Mouse (Mus musculus): ENCODE data around the gene Gm42906. TPM values are rescaled to one million over a fixed set of nuclear protein-coding genes. Genes with fewer than 3 reads are reported as not detected.
A peak's percentile ranks its signal among the peaks of the same experiment; 100 is the strongest.

Gm42906 gene
- total RNA-seq, 1 experiment: not detected

- H3K9ac ChIP-seq (ENCODE audit: insufficient read depth, low read depth, low read length, poor library complexity, severe bottlenecking): no peak overlapping the region
- no peak overlapping the region for H3K27ac ChIP-seq (ENCODE audit: insufficient read depth, low read depth, low read length, poor library complexity, severe bottlenecking)
- no peak for DNase-seq (ENCODE audit: low read depth, low spot score)
- H3K9me3 ChIP-seq (ENCODE audit: control insufficient read depth, insufficient read depth, low read depth, low read length): no peaks in the 10 kb centered on the region
- no peaks in the 10 kb centered on the region for H3K4me1 ChIP-seq (ENCODE audit: control insufficient read depth in 2 of 2, insufficient read depth in 2 of 2, low read length in 2 of 2, poor library complexity in 1 of 2)
- no peak for TF ChIP-seq ZC3H11A (IDR thresholded peaks at IDR 0.05; ENCODE audit: borderline replicate concordance, low read depth, low read length)
- no peak for TF ChIP-seq ZNF384 (IDR thresholded peaks at IDR 0.05; ENCODE audit: low read depth, low read length)
- no peak for TF ChIP-seq CHD2 (IDR thresholded peaks at IDR 0.05; ENCODE audit: low read depth, low read length)
- TF ChIP-seq MAFK (IDR thresholded peaks at IDR 0.05; ENCODE audit: insufficient read depth, low read depth, low read length): no peak
- no peak for TF ChIP-seq HCFC1 (IDR thresholded peaks at IDR 0.05; ENCODE audit: borderline replicate concordance, insufficient read depth, low read length)
- in situ Hi-C loops (cut with MboI; ENCODE audit: low sequenced_read_pairs in 2 of 2, unreplicated experiment in 2 of 2): no loop called here
- no peaks in the 10 kb centered on the region for H3K36me3 ChIP-seq (ENCODE audit: control insufficient read depth, insufficient read depth, low read length, poor library complexity, severe bottlenecking)
- no peak overlapping the region for H3K4me3 ChIP-seq (ENCODE audit: insufficient read depth in 1 of 2, low read depth in 1 of 2, low read length in 2 of 2, poor library complexity in 1 of 2, severe bottlenecking in 1 of 2)
Measured at GRCm38 (mm10) chr5:151164815-151165214, 263.1 kb downstream of the Gm42906 start.

- Histone ChIP-seq H3K27ac (ENCODE audit: insufficient read depth, low read depth, low read length, poor library complexity, severe bottlenecking) (no peak overlapping the region), H3K4me3 (ENCODE audit: insufficient read depth in 1 of 2, low read depth in 1 of 2, low read length in 2 of 2, poor library complexity in 1 of 2, severe bottlenecking in 1 of 2) (no peak overlapping the region), H3K4me1 (ENCODE audit: control insufficient read depth in 2 of 2, insufficient read depth in 2 of 2, low read length in 2 of 2, poor library complexity in 1 of 2) (no peaks in the 10 kb centered on the region), H3K9me3 (ENCODE audit: control insufficient read depth, insufficient read depth, low read depth, low read length) (no peaks in the 10 kb centered on the region), H3K9ac (ENCODE audit: insufficient read depth, low read depth, low read length, poor library complexity, severe bottlenecking) (no peak overlapping the region), H3K36me3 (ENCODE audit: control insufficient read depth, insufficient read depth, low read length, poor library complexity, severe bottlenecking) (no peaks in the 10 kb centered on the region)
- TF ChIP-seq ZNF384 (IDR thresholded peaks at IDR 0.05; ENCODE audit: low read depth, low read length): no peak
- TF ChIP-seq HCFC1 (IDR thresholded peaks at IDR 0.05; ENCODE audit: borderline replicate concordance, insufficient read depth, low read length): no peak
- TF ChIP-seq MAFK (IDR thresholded peaks at IDR 0.05; ENCODE audit: insufficient read depth, low read depth, low read length): no peak
- no peak for TF ChIP-seq ZC3H11A (IDR thresholded peaks at IDR 0.05; ENCODE audit: borderline replicate concordance, low read depth, low read length)
- no peak for DNase-seq (ENCODE audit: low read depth, low spot score)
- in situ Hi-C loops (cut with MboI; ENCODE audit: low sequenced_read_pairs in 2 of 2, unreplicated experiment in 2 of 2): no loop called here
Measured at GRCm38 (mm10) chr5:151162642-151163041, 265.3 kb downstream of the Gm42906 start.

- in situ Hi-C loops (cut with MboI; ENCODE audit: low sequenced_read_pairs in 2 of 2, unreplicated experiment in 2 of 2): no loop called here
- no peak overlapping the region for H3K9ac ChIP-seq (ENCODE audit: insufficient read depth, low read depth, low read length, poor library complexity, severe bottlenecking)
- peaks cover 3 to 8% of the 10 kb centered on the region in 2 experiments; a peak in 1 of 4 replicates for H3K4me1 ChIP-seq (ENCODE audit: control insufficient read depth in 2 of 2, insufficient read depth in 2 of 2, low read length in 2 of 2, poor library complexity in 1 of 2)
- H3K27ac ChIP-seq (ENCODE audit: insufficient read depth, low read depth, low read length, poor library complexity, severe bottlenecking): no peak overlapping the region
- no peaks in the 10 kb centered on the region for H3K36me3 ChIP-seq (ENCODE audit: control insufficient read depth, insufficient read depth, low read length, poor library complexity, severe bottlenecking)
- TF ChIP-seq CHD2 (IDR thresholded peaks at IDR 0.05; ENCODE audit: low read depth, low read length) (no peak), ZC3H11A (IDR thresholded peaks at IDR 0.05; ENCODE audit: borderline replicate concordance, low read depth, low read length) (no peak), HCFC1 (IDR thresholded peaks at IDR 0.05; ENCODE audit: borderline replicate concordance, insufficient read depth, low read length) (no peak), ZNF384 (IDR thresholded peaks at IDR 0.05; ENCODE audit: low read depth, low read length) (no peak), MAFK (IDR thresholded peaks at IDR 0.05; ENCODE audit: insufficient read depth, low read depth, low read length) (no peak)
- H3K9me3 ChIP-seq (ENCODE audit: control insufficient read depth, insufficient read depth, low read depth, low read length): no peaks in the 10 kb centered on the region
- no peak overlapping the region for H3K4me3 ChIP-seq (ENCODE audit: insufficient read depth in 1 of 2, low read depth in 1 of 2, low read length in 2 of 2, poor library complexity in 1 of 2, severe bottlenecking in 1 of 2)
- no peak for DNase-seq (ENCODE audit: low read depth, low spot score)
Measured at GRCm38 (mm10) chr5:151155247-151155646, 272.7 kb downstream of the Gm42906 start.

GRCm38 (mm10) chr5:151154780-151155179, 273.2 kb downstream of the Gm42906 start:
- TF ChIP-seq CHD2 (IDR thresholded peaks at IDR 0.05; ENCODE audit: low read depth, low read length) (no peak), HCFC1 (IDR thresholded peaks at IDR 0.05; ENCODE audit: borderline replicate concordance, insufficient read depth, low read length) (no peak), ZC3H11A (IDR thresholded peaks at IDR 0.05; ENCODE audit: borderline replicate concordance, low read depth, low read length) (no peak), MAFK (IDR thresholded peaks at IDR 0.05; ENCODE audit: insufficient read depth, low read depth, low read length) (no peak)
- Histone ChIP-seq H3K27ac (ENCODE audit: insufficient read depth, low read depth, low read length, poor library complexity, severe bottlenecking) (no peak overlapping the region), H3K36me3 (ENCODE audit: control insufficient read depth, insufficient read depth, low read length, poor library complexity, severe bottlenecking) (no peaks in the 10 kb centered on the region), H3K4me1 (ENCODE audit: control insufficient read depth in 2 of 2, insufficient read depth in 2 of 2, low read length in 2 of 2, poor library complexity in 1 of 2) (peaks cover 3 to 8% of the 10 kb centered on the region in 2 experiments; a peak in 1 of 4 replicates), H3K4me3 (ENCODE audit: insufficient read depth in 1 of 2, low read depth in 1 of 2, low read length in 2 of 2, poor library complexity in 1 of 2, severe bottlenecking in 1 of 2) (no peak overlapping the region), H3K9me3 (ENCODE audit: control insufficient read depth, insufficient read depth, low read depth, low read length) (no peaks in the 10 kb centered on the region), H3K9ac (ENCODE audit: insufficient read depth, low read depth, low read length, poor library complexity, severe bottlenecking) (no peak overlapping the region)
- in situ Hi-C loops (cut with MboI; ENCODE audit: low sequenced_read_pairs in 2 of 2, unreplicated experiment in 2 of 2): no loop called here
- DNase-seq (ENCODE audit: low read depth, low spot score): peak; percentile 25

- peaks cover 3 to 8% of the 10 kb centered on the region in 2 experiments; a peak in 1 of 4 replicates for H3K4me1 ChIP-seq (ENCODE audit: control insufficient read depth in 2 of 2, insufficient read depth in 2 of 2, low read length in 2 of 2, poor library complexity in 1 of 2)
Measured at GRCm38 (mm10) chr5:151154030-151154429, 273.9 kb downstream of the Gm42906 start.

More at GRCm38 (mm10) chr5:151154030-151154429, 273.9 kb downstream of the Gm42906 start:
- TF ChIP-seq HCFC1 (IDR thresholded peaks at IDR 0.05; ENCODE audit: borderline replicate concordance, insufficient read depth, low read length) (no peak), ZNF384 (IDR thresholded peaks at IDR 0.05; ENCODE audit: low read depth, low read length) (no peak), CHD2 (IDR thresholded peaks at IDR 0.05; ENCODE audit: low read depth, low read length) (no peak), ZC3H11A (IDR thresholded peaks at IDR 0.05; ENCODE audit: borderline replicate concordance, low read depth, low read length) (no peak)
- H3K9ac ChIP-seq (ENCODE audit: insufficient read depth, low read depth, low read length, poor library complexity, severe bottlenecking): no peak overlapping the region
- H3K27ac ChIP-seq (ENCODE audit: insufficient read depth, low read depth, low read length, poor library complexity, severe bottlenecking): no peak overlapping the region
- no peaks in the 10 kb centered on the region for H3K9me3 ChIP-seq (ENCODE audit: control insufficient read depth, insufficient read depth, low read depth, low read length)
- H3K36me3 ChIP-seq (ENCODE audit: control insufficient read depth, insufficient read depth, low read length, poor library complexity, severe bottlenecking): no peaks in the 10 kb centered on the region
- in situ Hi-C loops (cut with MboI; ENCODE audit: low sequenced_read_pairs in 2 of 2, unreplicated experiment in 2 of 2): no loop called here
- DNase-seq (ENCODE audit: low read depth, low spot score): no peak
- H3K4me3 ChIP-seq (ENCODE audit: insufficient read depth in 1 of 2, low read depth in 1 of 2, low read length in 2 of 2, poor library complexity in 1 of 2, severe bottlenecking in 1 of 2): no peak overlapping the region

Measured in ES-E14 (cell line).